Mouse (Mus musculus) bone marrow, adult 2 months (tissue): ENCODE data around the gene Bud13.

Experiments
- CTCF ChIP-seq: fragments of 200-500 bp; IDR thresholded peaks from 2 replicates; pipeline ENCODE4 v1.5.1; 2011; ENCODE audit warnings: low read length, control low read depth; ENCODE audit not compliant: control insufficient read depth, insufficient read depth
- POLR2A ChIP-seq: fragments of 200-500 bp; IDR thresholded peaks from 2 replicates; pipeline ENCODE4 v1.6.1; 2011; ENCODE audit warnings: low read depth, mild to moderate bottlenecking, control low read depth, low read length, borderline replicate concordance; ENCODE audit not compliant: control insufficient read depth

DNA sequence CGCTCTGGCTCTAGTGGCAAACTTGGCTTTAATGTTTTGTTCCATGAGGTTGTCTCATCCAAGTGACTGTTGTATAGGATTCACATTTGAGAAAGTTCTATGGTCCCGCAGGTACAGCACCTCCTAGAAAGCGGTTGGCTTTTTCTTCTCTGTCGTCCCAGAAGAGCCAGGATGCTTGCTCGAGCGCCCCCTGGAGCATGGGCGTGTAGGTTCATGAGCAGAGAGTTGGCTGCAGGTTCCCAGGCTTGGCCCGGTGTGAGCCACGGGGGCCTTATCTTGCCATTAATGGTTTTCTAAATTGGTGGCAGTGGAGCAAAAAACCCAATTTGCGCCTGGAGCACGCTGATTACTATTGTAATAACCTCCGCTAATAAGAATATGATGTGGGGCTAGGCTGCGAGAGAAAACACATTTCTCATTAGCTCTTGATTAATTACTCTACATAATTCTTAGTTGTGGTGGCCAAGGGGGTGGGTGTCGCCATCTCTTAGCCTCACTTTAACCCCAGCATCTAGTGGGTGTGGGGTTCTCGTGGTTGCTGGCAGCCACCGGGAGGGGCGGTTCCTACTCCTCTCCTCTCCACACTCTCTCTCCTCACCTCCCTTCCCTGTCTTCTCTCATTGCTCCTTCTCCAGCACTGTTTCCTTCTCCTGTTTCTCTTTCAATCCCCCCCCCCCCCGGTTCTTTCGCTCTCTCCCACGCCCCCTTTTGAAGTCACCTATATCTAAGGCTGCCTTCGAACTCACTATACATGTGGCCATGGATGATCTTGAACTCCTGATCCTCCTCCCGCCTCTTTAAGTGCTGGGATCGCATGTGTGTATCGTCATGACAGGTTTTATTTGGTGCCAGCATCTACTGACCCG, 45.1 kb downstream of the Bud13 start:
- TF ChIP-seq CTCF: peak; percentile 21; the same call in 1 of the 2 replicates
- TF ChIP-seq POLR2A: no peak
